Mouse (Mus musculus): ENCODE measurements around the gene Lefty1.
"Not testable (repeated sequence)": the region's sequence is repeated elsewhere in the genome, so short reads cannot be mapped to it uniquely, and the experiment has no call there.

GRCm38 (mm10) chr1:180894088-180894987, 40.5 kb upstream of the Lefty1 start:
- TF ChIP-seq CTCF, EP300 (IDR thresholded peaks at IDR 0.05; ENCODE audit: low read depth): not testable (repeated sequence)

All from liver, postnatal 0 days (tissue).